Mouse (Mus musculus) T-cell, adult 66 days (primary cell): ENCODE measurements around the gene Gm28047. TPM values are rescaled to one million over a fixed set of nuclear protein-coding genes. Genes with fewer than 3 reads are reported as not detected.

Experiments
- total RNA-seq, 2 experiments: library from RNA; stranded (reverse); gene quantifications; 3 replicates in 1 of 2; 4 replicates in 1 of 2; pipeline ENCODE4 v1.2.4; 2023

Gene Gm28047
- 1 to 10 TPM in 1 of 2 experiments, not detected in 1; 4.3 TPM for total RNA-seq

GRCm38 (mm10) chr15:102624970-102625686, at the start of gene Gm28047, which contains the start of gene Atf7:
TSS of gene Gm28047 (minus strand) at chr15:102625067.
TSS of gene Atf7 (minus strand) at chr15:102625464.

DNA sequence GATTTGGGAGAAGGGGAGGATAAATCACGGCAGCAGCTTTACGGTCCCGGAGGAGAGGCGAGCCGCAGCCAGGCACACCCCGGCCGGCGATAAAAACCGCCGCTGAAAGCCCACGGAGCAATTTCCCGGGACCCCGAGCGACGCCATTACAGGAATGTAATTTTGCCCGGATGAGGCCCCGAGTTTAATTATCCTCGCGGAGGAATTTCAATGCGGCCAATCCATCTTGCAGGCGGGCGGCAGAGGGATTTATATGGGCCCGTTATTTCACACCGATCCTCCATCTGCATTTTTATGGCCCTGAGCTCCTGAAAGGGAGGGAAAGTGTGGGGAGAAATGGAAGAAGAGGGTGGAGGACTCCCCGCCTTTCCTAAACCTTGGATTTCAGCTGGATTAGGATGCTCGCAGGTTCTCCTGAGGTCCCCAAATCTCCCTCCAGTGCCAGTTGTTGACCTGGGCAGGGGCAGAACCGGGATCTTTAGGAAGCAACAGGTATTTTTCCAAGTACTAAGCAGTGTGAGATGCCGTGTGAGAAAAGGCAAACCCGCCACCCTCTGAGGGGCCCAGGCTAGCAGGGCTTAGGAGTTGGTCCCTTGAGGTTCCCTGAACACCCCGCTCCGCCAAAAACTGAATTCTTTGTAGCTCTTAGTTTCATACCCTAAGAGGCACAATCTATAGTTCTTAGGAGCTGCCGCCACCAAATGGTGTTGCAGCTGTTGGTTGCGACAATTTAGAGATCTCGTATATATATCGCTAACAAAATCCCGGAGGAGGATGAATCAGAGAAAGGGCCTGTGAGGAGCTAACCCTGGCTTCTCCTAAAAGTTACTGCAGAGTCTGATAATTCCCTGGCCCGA, 47.6 kb upstream of the Gm28047 start, which contains the start of gene Atp5g2:
Gene Atp5g2, minus strand, starts transcription at position 138 of the 857 bp plus-strand sequence.

DNA sequence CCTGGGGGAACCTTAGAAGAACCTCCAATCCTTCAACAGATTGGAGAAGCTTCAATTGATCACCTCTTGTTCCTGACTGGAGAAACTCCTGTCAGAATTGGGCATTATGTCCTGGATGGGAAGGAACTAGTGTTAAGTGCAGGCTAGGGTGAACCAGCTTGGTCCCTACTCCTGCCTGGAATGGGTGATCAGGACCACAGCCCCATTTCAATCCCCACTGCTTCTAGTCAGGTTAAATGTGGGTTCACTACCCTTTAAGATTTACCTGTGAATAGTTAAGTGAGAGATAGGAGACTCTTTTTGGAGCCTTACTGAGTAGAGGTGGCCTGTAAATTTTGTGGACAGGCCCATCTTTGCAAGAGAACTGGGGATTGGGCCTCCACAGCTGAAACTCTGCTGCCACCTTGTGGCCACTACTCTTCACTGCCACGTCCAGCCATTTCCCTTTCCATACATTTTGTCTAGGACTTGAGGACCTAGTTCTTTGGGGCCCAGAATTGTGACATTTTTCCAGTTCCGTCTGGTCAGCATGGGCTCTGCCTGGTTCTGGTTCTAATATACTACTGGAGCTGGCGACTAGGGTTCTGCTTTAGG, 99.9 kb downstream of the Gm28047 start, which contains the start of gene Npff:
Gene Npff, minus strand, starts transcription at position 51 of the 594 bp plus-strand sequence.

GRCm38 (mm10) chr15:102517976-102518858, 106.7 kb downstream of the Gm28047 start, which contains the start of gene Tarbp2:
TSS of gene Tarbp2 (plus strand) at chr15:102518192.

GRCm38 (mm10) chr15:102516728-102517404, 108.0 kb downstream of the Gm28047 start, which contains the start of gene Map3k12:
TSS of gene Map3k12 (minus strand) at chr15:102517064.

GRCm38 (mm10) chr15:102503447-102503846, 121.4 kb downstream of the Gm28047 start, which contains the start of gene Gm10337:
TSS of gene Gm10337 (plus strand) at chr15:102503722.

Other genes with a start within 250 kb of the Gm28047 start
- gene Sp1, start 218.9 kb downstream of the Gm28047 start, total RNA-seq = 100 to 1,000 TPM; 143 to 147 TPM
- 1 to 10 TPM in 1 of 2 experiments, under 1 TPM in 1; 0.84 to 8.0 TPM for gene Amhr2, start 179.7 kb downstream of the Gm28047 start, total RNA-seq
- 10 to 100 TPM; 53.6 to 64.7 TPM for gene Prr13, start 166.0 kb downstream of the Gm28047 start, total RNA-seq
- 100 to 1,000 TPM; 782 to 825 TPM for gene Pcbp2, start 154.5 kb downstream of the Gm28047 start, total RNA-seq
- gene Gm10337, start 121.3 kb downstream of the Gm28047 start, total RNA-seq = 10 to 100 TPM; 16.4 to 31.6 TPM
- 1 to 10 TPM; 4.7 to 4.8 TPM for gene Map3k12, start 108.0 kb downstream of the Gm28047 start, total RNA-seq
- 10 to 100 TPM; 58.8 to 62.3 TPM for gene Tarbp2, start 106.9 kb downstream of the Gm28047 start, total RNA-seq
- gene Npff, start 100.1 kb downstream of the Gm28047 start, total RNA-seq = 10 to 100 TPM; 17.6 to 18.6 TPM
- gene Atf7, start 397 bp upstream of the Gm28047 start, total RNA-seq = 100 to 1,000 TPM; 116 to 133 TPM
- 1 to 10 TPM; 2.5 to 5.1 TPM for gene Atp5g2, start 47.3 kb upstream of the Gm28047 start, total RNA-seq
- 10 to 100 TPM; 46.0 to 49.3 TPM for gene Calcoco1, start 97.1 kb upstream of the Gm28047 start, total RNA-seq